Mouse (Mus musculus) inflammation-experienced regulatory T-cells, adult 6 months (primary cell): ENCODE data around the gene Slc51a. TPM values are rescaled to one million over a fixed set of nuclear protein-coding genes. Genes with fewer than 3 reads are reported as not detected.
"Not testable (repeated sequence)": the region's sequence is repeated elsewhere in the genome, so short reads cannot be mapped to it uniquely, and the experiment has no call there.

Experiments used
- ATAC-seq: one replicate; pipeline ENCODE4 v1.8.0; 2017
- polyA plus RNA-seq, 3 experiments: library from polyadenylated mRNA; unstranded; fragments of 100-300 nt; shearing (Covaris generic); gene quantifications; one replicate each; pipeline ENCODE4 v1.2.1; 2017

The Slc51a gene
- polyA plus RNA-seq, 3 experiments from 2014 or later, result not detected

DNA sequence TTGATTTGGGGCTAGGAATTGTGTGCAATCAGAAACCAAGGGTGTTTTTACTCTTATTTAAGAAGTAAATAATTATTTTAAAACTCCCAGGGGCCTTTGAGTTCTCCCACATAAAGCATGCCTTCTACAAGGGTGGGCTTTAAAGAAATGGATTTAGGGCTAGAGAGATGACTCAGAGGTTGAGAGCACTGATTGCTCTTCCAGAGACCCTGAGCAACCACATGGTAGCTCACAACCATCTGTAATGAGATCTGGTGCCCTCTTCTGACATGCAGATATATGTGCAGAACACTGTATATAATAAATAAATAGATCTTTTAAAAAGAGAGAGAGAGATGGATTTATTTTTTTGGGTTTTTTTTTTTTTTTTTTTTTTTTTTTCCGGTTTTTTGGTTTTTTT lies 22.8 kb downstream of the Slc51a start:
- ATAC-seq, result no peak

DNA sequence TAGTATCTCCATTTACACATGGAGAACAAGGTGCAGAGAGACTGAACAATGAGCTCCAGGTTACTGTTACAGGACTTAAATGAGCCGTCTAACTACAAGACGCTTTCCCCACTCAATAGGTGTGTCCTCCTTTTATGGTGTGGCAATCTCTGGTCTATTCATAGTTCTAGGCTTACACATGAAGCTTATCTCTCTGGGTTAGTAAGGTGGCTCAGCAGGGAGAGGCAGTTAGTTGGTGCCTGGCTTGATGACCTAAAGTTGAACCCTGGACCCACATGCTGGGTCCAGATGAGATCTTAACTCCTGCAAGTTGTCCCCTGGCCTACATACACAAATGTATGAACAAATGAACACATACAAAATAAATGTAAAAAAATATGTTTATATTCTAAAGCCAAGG lies 24.3 kb downstream of the Slc51a start:
- ATAC-seq, result no peak

DNA sequence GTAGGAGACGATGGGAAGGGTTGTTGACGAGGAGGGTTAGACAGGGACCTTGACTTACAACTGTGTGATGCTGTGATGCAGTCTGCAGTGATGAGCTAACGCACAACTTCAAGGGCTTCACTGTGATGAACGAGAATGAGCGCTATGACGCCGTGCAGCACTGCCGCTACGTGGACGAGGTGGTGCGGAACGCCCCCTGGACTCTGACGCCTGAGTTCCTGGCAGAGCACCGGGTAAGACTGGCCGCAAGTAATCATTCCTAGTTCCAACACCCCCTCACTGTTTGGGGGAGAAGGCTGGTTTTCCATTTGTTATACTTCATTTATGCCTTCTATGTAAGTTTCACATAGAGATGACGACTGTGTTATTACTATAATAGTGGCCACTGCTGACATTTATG lies 24.7 kb downstream of the Slc51a start:
- ATAC-seq, result no peak

DNA sequence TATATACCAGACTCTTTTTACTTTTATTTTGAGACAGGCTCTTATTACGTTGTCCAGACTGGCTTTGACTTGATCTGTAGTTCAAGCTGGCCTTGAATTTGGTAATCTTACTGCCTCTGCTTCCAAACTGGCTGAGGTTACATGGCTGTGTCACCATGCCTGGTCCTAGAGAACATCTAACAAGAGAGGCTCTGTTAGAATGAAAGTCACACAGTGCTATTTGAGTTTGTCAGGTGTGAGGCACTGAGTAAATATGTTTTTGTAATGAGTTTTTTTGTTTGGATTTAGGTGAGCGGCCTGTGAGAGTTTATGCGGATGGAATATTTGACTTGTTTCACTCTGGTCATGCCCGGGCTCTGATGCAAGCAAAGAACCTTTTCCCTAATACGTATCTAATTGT lies 26.0 kb downstream of the Slc51a start:
- ATAC-seq, result no peak

DNA sequence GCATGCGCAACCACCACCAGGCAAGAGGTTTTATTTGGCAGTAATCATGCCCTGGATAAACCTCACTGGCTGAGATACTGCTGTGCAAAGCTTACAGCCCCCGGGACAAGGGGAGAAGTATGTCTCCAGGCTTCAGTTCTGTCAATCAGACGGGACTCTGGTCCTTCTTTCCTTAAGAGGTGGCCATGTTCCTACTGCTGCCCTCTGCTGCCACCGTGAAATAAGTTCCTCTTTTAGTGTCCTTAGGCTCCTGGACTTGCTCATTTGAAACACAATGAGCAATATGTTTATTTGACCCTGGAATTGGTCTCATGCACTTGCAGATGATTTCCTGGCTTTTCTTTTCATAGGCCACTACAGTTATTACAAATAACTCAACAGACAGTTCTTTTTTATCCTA lies 27.2 kb downstream of the Slc51a start:
- no peak for ATAC-seq

DNA sequence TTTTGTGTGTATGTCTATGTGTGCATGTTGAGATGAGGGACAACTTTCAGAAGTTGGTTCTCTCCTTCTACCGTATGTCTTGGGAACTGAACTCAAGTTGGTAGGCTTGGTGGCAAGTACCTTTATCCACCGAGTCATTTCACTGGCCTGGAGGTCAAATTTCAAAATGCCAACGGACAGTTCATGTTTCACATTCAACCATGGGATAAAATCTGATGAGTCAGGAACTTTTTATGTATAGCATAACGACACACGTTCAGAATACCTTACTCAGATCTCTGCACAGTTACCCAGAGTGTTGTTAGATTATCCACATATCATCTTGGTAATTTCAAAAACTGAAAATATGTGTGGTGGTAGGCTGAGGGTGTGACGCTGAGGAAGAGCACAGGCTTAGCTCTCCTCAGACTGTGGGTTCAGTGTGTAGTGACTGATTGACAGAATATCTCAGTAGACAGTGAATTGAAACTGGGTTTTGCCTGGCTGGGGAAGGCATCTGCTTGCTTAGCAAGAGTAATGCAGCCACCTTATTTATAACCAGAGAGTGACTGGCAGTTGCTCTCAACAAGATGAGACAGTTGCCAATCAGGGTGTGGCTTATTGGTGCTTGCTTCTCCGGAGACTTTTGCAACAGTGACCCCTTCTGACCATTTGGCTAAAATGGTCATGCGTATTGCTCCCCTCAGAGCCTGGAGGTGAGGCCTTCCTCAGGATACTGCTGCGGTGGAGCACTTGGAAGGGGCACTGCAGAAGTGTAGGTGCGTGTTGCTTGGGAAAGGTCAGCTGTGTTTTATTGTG lies 29.9 kb downstream of the Slc51a start:
- ATAC-seq, result no peak

DNA sequence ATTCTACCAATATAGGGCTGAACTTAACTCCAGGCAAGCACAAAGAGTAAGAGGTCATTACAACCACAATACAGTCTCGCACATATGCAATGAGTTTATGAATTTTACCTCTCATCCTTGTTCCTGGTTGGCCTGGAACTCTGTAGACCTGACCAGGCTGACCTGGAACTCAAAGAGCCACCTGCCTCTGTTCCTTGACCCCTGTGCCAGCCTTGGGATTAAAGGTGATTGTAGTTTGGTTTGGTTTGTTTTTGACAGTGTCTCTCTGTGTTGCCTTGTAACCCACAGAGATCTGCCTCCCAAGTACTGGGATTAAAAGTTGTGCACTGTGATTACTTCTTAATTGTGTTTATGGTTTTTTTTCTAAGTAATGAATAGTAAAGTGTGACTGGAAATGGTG lies 30.9 kb downstream of the Slc51a start:
- ATAC-seq, result no peak

DNA sequence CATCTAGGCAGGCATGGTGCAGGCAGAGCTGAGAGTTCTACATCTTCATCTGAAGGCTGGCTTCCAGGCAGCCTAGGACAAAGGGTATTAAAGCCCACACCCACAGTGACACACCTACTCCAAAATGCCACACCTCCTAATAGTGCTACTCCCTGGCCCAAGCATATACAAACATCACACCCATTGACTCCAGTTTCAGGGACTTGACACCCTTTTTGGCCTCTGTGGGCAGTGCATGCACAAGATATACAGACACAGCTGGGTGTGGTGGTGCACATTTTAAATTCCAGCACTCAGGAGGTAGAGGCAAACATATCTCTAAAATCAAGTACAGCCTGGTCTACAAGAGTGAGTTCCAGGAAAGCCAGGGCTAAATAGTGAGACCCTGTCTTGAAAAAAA lies 31.6 kb downstream of the Slc51a start:
- ATAC-seq, result no peak

DNA sequence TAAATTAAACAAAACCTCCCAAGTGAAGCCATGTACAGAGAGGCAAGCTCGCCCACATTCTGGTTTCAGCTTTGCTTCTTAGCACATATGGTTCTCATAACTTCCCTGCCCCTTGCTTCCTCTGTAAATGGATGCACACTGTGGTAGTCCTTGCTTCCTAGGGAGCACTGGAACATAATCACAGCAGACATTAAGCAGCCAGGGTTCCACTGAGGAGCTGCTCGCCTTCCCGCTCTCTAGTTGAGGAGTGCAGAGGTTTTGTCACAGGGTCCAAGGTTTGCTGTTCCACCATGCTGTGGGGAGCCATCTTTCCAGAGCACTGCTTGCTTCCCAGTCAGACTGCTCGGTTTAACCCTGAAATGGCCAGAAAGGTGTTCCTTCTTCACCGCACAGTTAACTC lies 33.0 kb downstream of the Slc51a start:
- ATAC-seq, result no peak

DNA sequence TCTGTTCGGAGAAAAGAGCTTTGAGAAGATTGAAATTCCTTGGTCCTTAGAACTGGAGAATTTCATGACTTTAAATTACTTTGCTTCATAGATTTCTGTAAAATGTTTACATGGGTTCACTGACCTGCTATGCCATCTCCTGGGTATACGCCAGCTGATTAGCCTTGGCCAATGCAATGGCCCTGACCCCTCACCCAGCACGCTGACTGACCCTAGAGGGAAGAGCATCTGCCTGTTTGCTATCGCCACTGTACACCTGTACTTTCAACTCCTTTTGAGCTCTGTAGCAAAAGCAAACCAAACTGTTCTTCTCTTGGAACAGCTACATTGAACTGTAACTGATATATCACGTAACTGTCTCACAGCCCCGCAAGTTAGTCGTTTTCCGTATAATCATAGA lies 34.6 kb downstream of the Slc51a start:
- ATAC-seq, result no peak

DNA sequence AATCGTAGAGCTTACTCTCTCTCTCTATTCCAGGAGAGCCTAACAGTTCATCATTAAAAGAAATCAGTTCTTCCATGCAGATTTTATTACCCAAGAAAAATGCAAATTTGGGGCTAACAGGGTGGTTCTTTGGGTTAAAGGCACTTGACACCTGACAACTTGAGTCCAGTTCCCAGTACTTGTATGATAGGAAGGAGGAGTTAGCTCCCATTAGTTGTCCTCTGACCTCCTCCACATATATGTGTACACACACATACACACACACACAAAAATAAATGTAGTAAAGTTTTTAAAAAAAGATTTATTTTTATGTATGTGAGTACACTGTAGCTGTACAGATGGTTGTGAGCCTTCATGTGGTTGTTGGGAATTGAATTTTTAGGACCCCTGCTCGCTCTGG lies 37.5 kb downstream of the Slc51a start:
- no peak for ATAC-seq

DNA sequence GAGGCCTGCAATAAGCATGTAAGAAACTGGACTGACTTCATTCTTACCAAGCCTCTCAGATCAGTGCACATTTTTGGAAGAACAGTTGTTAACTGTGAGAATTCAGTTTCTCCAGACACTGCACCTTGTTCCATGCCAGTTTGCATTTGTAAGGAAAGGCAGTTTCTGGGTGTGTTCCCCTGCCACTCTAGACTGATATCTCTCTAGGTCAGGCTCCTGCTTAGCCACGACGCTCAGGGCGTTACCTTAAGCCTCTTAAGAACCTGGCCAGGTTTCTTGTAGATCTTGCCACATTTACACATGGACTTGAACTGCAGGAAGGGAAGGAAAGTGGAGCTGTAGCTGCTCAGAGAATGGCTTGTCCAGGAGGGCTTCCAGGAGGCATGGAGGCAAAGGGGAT lies 38.0 kb downstream of the Slc51a start:
- ATAC-seq, result no peak

DNA sequence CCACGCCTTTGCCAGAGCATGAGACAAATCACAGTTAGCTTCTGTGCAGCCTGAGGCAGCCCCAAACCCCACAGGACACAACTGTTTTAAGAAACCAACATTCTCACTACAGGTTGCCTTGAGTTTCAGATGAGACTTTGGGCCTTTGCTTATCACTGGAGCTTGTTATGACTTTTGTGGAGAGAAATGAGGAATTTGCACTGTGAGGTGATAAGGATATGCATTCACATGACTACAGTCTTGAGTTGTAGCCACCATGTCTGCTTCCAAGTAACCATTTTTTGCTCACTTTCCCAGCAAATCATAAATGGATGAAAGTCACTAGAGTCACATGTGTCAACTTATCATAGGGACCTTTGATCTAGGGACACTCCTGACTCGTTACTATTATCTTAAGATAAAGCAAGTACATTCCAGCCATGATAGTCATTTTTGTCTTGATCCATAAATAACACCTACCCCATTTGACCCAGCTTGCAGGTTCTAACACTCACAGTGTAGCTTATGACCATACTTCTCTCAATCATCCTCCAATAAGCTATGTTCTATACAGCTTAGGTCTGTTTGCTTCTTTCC lies 41.0 kb downstream of the Slc51a start:
- ATAC-seq, result no peak

DNA sequence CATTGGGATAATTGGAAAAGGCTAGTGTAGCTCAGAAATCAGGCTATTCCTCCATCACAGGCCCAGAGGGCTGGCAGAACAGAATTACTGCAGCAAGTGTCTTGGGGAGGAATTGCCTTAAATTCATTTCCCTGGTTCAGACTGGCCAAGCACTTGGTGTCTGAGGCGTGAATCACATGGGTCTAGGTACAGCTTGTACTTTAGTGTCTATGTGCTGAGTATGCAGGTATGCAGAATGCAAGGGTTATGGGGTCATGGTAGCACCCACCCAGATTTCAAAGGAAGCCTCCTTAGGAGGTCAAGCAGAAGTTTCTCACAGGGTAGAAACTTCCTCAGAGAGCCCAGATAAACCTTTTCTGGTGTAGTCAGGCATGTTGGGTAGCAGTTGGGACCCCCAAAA lies 42.1 kb downstream of the Slc51a start:
- no peak for ATAC-seq

DNA sequence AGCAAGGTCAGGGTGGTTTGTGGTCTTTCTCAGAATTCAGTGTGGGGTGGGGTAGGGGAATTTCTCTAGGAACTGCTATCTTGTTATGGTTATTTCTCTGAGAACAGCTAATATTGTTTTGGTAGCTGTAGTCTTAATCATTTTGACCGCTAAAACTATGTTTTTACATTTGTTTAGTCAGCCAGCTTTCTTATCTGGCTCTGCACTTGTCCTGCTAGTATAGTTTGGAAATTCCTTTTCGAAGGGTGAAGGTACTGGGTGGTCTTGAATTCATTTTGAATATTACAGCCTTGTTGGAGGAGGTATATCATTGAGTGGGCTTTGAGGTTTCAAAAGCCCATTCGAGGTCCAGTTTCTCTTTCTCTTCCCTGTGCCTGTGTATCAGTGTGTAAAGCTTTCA lies 43.1 kb downstream of the Slc51a start:
- ATAC-seq, result not testable (repeated sequence)

DNA sequence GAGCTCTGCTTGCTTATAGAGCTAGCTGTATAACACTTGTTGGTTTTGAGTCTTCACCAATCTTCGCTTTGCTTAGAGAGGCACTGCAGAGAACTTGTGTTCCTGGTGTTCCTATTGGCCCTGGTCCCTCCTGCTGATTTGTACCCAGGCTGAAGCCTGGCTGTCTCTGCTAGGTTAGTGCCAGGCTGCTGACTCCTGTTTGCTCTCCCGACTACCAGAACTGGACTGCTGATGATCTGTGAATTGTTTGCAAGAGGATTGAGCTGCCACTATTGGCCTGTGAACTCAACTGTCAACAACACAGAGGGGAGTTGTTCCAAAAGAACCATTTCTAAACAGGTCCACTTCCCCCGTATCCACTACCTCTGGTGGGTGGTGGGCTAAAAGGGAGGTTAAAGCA lies 46.2 kb downstream of the Slc51a start:
- ATAC-seq, result no peak

DNA sequence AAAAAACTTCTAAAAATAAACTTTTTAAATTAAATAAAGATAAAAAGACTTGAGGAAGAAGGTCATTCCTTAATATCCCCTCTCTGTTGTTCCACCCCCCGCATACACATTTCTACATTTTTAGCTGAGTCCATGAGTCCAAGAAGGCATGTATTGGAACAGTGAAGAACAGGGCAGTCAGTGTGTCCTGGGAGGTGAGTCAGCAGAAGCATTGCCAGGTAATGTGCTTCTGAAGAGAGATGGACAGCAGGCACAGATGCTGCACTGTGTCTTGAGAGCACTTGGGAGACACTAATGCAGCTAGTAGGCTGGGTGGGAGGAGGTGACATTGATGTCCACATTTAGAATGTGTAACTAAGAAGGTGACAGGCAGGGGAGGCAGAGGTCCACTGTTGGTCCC lies 50.4 kb downstream of the Slc51a start:
- no peak for ATAC-seq

DNA sequence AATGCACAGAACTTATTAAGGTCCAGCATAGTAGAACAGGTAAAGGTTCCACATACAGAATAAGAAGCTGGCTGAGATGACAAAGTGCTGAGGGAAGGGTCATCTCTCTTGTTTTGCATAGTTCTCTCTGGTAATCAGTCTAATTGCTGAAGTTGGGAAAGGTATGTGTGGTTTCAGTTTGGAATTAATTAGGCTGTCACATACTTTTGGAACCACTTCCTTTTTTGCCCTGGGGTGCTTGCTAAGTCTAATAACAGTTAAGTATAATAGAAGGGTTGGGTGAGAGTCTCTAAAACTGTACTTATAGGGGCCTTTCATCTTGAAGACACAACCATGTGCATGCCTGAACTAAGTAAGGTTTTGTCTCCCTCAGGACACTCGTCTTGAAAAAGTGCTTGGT lies 51.0 kb downstream of the Slc51a start:
- ATAC-seq, result no peak

DNA sequence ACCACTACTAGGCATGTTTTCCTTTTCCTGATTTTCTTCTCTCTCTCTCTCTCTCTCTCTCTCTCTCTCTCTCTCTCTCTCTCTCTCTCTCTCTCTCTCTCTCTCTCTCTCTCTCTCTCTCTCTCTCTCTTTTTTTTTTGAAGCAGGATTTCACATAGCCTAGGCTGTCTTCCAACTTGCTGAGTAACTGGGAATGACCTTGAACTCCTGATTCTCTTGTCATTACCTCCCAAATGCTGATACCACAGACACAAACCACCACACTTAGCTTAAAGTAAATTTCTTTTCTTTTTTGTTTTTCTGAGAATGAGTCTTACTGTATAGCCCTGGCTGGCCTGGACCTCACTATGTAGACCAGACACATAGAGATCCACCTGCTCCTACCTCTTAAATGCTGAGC lies 53.0 kb downstream of the Slc51a start:
- ATAC-seq, result no peak

DNA sequence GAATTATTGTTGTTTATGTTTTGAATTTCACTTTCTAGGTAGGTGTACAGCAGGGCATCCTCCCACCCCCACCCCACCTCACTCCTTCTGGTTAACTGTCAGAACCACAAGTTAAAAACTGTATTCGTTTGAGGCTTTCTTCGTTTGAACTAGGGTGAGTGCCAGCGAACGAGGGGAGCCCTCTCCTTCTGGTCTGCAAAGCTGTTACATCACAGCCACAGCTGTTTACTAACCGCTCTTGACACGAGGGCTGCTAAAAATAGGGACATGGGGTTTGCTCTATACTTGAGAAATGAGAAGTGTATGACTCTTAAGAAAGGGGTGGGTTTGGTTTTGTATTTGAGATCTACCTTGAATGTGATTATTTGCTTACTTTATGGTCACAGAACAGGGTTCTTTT lies 53.6 kb downstream of the Slc51a start:
- no peak for ATAC-seq

DNA sequence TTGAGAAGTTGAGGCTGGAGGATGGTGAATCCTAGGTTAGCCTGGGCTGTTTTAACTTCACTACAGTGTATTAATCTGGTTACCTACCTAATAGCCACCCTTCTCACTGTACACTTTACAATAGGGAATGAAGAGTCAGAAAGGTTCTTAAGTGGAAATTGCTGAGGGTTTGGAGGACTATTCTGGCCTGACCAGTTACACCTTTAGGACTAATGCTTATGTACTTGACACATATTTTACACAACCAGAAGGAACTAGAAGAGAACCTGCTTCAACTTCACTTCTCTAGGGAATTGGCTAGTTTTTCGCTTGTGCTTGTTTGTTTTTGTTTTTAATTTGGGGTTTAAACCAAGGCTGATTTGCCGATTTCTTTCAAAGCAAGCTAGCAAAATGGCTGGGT lies 54.5 kb downstream of the Slc51a start:
- ATAC-seq, result no peak

DNA sequence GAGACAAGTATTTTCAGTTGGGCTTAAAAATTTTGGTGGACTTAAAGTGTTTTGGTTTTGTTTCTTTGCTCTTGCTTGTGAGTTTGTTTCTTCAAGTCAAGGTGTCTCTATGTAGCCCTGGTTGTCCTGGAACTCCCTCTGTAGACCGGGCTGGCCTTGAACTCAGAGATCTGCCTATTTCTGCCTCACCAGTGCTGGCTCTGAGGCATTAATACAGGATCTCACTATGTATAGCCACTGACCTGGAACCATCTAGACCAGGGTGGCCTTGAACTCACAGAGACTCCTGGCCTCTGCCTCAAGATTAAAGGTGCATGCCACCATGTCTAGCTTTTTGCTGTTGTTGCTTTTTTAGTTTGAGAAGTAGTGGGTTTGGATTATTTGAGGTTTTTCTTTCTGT lies 55.8 kb downstream of the Slc51a start:
- no peak for ATAC-seq

DNA sequence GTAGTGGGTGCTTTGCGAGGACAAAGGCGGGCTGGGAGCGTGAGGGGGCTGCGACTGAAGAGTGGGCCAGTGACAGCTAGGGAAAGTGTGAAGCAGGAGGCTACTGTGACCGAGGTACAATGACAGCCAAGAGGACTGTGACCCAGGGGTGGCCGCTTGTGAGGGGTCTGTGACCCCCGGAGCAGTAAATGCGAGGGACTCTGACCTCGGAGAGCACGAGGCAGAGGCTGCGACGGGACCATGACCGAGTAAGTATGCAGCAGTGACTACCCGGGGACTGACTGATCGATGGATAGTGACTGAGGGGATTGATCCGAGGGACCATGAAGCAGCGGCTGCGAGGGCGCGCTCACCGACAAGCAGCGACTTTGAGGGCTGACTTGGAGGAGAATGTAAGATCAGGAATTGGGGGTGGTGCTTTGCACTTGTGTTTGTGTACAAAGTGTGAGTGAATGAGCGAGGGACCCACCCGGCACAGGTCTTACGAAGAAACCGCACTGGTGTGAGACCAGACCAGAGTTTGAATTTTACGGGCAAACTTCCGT lies 56.6 kb downstream of the Slc51a start:
- peak; percentile 33 for ATAC-seq

DNA sequence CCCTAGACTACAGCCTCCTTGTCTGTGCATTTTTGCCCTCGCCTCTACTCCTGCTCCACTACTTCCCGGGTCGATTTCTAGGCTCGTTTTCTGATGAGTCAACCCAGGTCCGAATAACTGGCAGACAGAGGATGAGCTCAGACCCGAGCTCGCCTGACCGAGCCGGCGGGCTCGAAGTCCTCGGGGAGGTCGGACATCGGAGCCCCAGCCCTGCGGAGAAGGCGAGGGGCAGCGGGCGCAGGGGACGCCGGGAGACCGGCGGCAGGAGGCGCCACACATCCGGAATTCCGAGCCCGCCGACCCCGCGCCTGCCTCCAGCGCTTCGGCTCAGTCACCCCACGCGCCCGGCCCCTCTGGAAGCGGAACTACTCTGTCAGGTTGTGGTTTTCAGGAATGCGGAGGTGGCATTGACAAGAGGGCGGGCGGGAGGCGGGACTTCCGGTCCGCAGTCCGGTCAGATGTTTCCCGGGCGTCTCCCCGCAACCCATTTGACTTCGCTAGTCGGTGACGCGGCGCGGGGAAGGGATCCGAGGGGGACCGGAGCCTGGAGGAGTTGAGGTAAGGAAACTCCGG lies 57.1 kb downstream of the Slc51a start, which contains the start of gene Pcyt1a:
Pcyt1a (plus strand) TSS at position 448 of the 573 bp plus-strand sequence.
- ATAC-seq, result peak; percentile 80
